Mouse (Mus musculus) brain, embryonic 14.5 days (tissue): ENCODE measurements around the gene Gm45808. TPM values are rescaled to one million over a fixed set of nuclear protein-coding genes. Genes with fewer than 3 reads are reported as not detected.
"Not testable (repeated sequence)": the region's sequence is repeated elsewhere in the genome, so short reads cannot be mapped to it uniquely, and the experiment has no call there.

Experiments used
- DNase-seq: peaks from one replicate; pipeline ENCODE4 v3.0.0-alpha.2; 2011; ENCODE audit warnings: low read depth
- CTCF ChIP-seq: fragments of 200-500 bp; IDR thresholded peaks from 2 replicates; pipeline ENCODE4 v1.5.1; 2012; ENCODE audit warnings: inconsistent platforms, mild to moderate bottlenecking, moderate library complexity, borderline replicate concordance; ENCODE audit not compliant: insufficient read depth, insufficient read length; ENCODE audit errors: extremely low read depth
- POLR2A ChIP-seq: fragments of 200-500 bp; IDR thresholded peaks from 2 replicates; pipeline ENCODE4 v1.6.1; 2012; ENCODE audit warnings: mild to moderate bottlenecking, inconsistent platforms, borderline replicate concordance; ENCODE audit not compliant: poor library complexity, insufficient read depth, insufficient read length, severe bottlenecking; ENCODE audit errors: extremely low read depth
- polyA plus RNA-seq: library from polyadenylated mRNA; depleted of rRNA; stranded (reverse); fragments of >200 nt; gene quantifications from 2 replicates; pipeline ENCODE4 v1.2.3, GENCODE M21; 2012

Gene Gm45808
- polyA plus RNA-seq, 1 experiment = 0.30 TPM

DNA sequence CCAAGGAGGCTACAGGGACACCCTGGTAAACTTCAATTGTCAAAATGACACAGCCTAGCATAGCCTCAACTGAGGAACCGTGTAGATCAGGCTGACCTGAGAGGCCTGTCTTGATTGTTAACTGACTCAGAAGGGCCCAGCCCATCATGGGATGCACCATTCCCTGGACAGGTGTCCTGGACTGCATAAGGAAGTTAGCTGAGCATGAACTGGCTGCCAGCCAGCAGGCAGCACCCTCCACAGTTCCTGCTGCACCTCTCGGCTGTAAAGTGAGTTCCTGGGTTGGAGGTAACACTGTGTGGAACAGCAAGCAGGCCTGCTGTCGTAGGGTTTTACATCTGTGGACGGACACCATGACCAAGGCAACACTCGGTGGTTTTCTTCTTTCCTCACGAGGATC, 21.0 kb upstream of the Gm45808 start:
- TF ChIP-seq CTCF = no peak
- TF ChIP-seq POLR2A = no peak
- DNase-seq = no peak

DNA sequence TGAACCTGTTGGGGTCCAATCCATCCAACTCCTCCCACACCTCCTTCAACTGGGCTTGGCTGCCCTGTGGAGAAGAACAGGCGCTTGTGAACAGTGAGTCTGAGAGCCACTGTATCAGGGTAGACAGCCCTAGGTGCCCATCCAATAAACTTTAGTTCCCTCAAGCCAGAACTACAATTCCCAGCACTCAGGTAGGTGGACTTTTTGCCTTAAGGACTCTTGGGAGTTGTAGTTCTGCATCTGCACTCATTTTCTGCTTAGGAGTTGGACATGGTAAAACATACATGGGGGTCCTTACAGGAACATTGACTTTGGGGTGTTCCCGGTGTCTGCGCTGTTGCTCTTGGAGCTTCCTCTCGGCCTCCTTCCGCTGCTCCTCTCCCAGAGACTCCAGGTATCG, 11.8 kb upstream of the Gm45808 start:
- TF ChIP-seq POLR2A (no peak), CTCF (no peak)
- no peak for DNase-seq

GRCm38 (mm10) chr7:45494548-45494947, 7.9 kb upstream of the Gm45808 start:
- TF ChIP-seq POLR2A (no peak), CTCF (no peak)
- DNase-seq = no peak

- TF ChIP-seq POLR2A (no peak), CTCF (no peak)
Measured at GRCm38 (mm10) chr7:45492951-45493350, 6.3 kb upstream of the Gm45808 start.

GRCm38 (mm10) chr7:45492225-45492844, 5.7 kb upstream of the Gm45808 start:
- TF ChIP-seq CTCF (no peak), POLR2A (no peak)
- DNase-seq = no peak

More at GRCm38 (mm10) chr7:45492951-45493350, 6.3 kb upstream of the Gm45808 start:
- no peak for DNase-seq

- no peak for DNase-seq
- TF ChIP-seq POLR2A = no peak
- no peak for TF ChIP-seq CTCF
Measured at GRCm38 (mm10) chr7:45491264-45491663, 4.7 kb upstream of the Gm45808 start.

DNA sequence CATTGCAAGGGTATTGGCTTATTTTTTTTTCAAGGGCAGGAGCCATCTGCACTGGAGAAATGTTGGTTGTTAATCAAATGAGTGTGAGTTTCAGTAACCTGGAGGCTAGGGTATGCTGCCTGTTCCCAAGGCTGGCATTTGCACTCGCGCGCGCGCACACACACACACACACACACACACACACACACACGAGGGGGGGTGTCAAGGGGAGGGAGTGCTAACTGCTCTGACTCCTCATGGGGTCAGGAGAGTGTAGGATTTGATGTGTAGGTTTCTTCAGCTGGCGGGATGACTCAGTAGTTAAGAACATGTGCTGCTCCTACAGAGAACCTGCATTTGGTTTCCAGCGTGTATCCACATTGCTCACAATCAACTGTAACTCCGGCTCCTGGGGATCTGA, 4.2 kb upstream of the Gm45808 start:
- DNase-seq = peak; percentile 16
- TF ChIP-seq POLR2A = no peak
- no peak for TF ChIP-seq CTCF

DNA sequence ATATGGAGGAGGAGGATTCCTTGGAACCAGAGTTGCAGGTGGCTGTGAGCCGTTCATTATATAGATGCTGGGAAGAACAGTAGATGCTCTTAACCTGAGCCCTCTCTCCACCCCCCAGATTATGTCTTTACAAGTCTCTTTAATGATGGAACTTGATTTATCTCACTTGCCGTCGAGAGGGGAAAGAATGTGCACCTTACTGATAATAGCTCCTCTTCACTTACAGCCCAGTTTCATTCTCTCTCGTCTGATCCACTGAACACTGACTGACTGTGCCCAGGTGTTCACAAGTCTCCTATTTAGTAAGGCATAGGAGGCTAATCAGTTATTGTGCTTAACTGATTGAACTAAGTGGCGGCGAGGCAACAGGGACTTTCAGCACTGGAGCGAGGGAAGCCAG, 3.0 kb upstream of the Gm45808 start:
- DNase-seq = no peak
- TF ChIP-seq CTCF = no peak
- no peak for TF ChIP-seq POLR2A

GRCm38 (mm10) chr7:45488293-45489204, 1.9 kb upstream of the Gm45808 start, which contains the start of gene Dhdh:
Gene Dhdh (minus strand): TSS chr7:45488805.
- TF ChIP-seq POLR2A (no peak), CTCF (no peak)
- DNase-seq = peak; percentile 69

- peak; percentile 62 for DNase-seq
Measured at GRCm38 (mm10) chr7:45487861-45488292, 1.3 kb upstream of the Gm45808 start.

DNA sequence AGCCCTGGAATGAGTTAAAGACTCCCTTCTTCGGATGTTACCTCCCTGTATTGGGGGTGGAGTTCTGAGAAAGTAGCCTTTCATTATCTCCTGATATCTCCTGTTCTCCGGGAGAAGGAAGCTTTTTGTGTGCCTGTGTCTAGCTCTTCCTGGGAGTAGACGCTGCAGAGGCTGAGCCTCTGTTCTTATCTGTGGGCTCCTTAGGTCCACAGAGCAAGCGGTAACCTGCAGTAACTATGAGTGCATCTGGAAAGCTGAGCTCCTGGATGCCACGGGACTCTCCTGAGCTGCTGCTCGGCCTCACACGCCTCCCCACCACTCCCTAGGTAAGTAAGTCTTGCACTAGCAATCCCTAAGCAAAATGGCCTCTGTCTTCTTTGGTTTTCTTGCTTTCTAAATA, 453 bp downstream of the Gm45808 start:
- no peak for TF ChIP-seq CTCF
- no peak for TF ChIP-seq POLR2A
- DNase-seq = no peak

More at GRCm38 (mm10) chr7:45487861-45488292, 1.3 kb upstream of the Gm45808 start:
- TF ChIP-seq CTCF = no peak
- no peak for TF ChIP-seq POLR2A

DNA sequence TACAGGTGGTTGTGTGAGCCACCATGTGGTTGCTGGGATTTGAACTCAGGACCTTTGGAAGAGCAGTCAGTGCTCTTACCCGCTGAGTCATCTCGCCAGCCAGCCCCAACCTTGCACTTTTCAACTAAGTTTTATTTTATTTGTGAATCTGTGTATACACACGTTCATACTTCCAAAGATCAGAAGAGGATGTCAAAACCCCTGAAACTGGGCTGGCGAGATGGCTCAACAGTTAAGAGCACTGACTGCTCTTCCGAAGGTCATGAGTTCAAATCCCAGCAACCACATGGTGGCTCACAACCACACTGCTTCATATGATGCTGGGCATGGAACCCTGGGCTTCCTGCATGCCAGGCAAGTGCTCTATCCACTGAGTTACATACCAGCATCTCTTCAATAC, 1.6 kb downstream of the Gm45808 start:
- not testable (repeated sequence) for DNase-seq

- no peak for DNase-seq
- TF ChIP-seq POLR2A = no peak
- TF ChIP-seq CTCF = no peak
Measured at GRCm38 (mm10) chr7:45482166-45482565, 4.4 kb downstream of the Gm45808 start.
